Mouse (Mus musculus): Measurements from ENCODE around the gene Sytl3.

DNA sequence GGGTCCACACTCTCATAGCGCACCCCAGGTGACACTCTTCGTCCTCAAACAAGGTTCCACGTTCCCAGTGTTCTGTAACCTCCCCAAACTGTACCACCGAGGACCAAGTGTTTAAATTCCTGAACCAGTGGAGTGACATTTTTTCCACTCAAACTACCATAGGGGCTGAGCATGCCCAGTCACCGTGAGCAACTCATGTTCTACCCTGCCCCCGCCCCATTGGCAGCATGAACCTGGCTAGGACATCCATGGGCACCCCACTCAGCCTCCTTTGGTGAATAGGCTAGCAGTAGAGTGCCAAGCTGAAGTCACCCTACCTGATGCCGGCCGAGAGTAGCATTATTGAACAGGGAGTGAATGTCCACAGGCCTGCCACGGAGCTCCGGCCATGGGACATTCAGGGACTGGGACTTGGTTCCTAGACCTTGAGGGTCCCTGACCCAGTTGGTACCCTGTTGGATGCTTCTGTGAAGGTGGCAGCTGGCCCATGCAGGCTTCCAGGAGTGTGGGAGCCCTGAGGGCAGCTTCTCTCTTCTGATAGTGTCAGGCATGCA lies 74.5 kb downstream of the Sytl3 start:
- TF ChIP-seq GATA1 (IDR thresholded peaks at IDR 0.05; ENCODE audit: low read length) (no peak), TAL1 (IDR thresholded peaks at IDR 0.05; ENCODE audit: low read length) (no peak)

Data from erythroblast, embryonic 14.5 days (primary cell).